Mouse (Mus musculus): ENCODE results near the gene Krtcap3.

DNA sequence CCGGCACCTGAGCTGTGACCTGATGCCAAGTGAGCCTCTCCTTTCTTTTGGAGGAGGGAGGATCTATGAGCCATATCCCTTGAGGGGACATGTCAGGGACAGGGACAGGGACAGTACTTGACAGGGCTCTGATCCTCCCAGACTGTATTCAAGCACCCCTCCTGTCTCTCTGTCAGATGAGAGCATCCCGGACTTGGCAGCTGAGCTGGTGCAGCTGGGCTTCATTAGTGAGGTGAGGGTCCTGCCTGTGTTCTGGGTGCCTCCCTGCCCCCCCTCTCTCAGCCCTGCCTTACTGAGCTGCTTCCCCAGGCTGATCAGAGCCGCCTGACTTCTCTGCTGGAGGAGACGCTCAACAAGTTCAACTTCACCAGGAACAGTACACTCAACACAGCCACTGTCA is 775 bp upstream of the Krtcap3 start:
- TF ChIP-seq POLR2A (IDR thresholded peaks at IDR 0.05; ENCODE audit: borderline replicate concordance, low read depth, low read length) (no peak), CTCF (IDR thresholded peaks at IDR 0.05; ENCODE audit: low read depth, low read length) (no peak)
